Mouse (Mus musculus) midbrain, embryonic 11.5 days (tissue): ENCODE data around the gene Ech1. TPM values are rescaled to one million over a fixed set of nuclear protein-coding genes. Genes with fewer than 3 reads are reported as not detected.

Experiments
- ATAC-seq: fragments of 200-750 bp; cut with Nextera tagmentation; 2 replicates; pipeline ENCODE4 v1.8.0; 2017; ENCODE audit warnings: moderate TSS enrichment, moderate library complexity; ENCODE audit not compliant: low FRiP score
- DNase-seq: peaks from one replicate; pipeline ENCODE4 v3.0.0; 2015; ENCODE audit warnings: low spot score; ENCODE audit errors: missing footprints
- H3K27ac ChIP-seq: fragments of 300-500 bp; sonication (generic); 2 replicates; pipeline ENCODE4 v1.5.1; 2014; ENCODE audit warnings: low read depth, low read length
- H3K27me3 ChIP-seq: fragments of 300-500 bp; sonication (generic); 2 replicates; pipeline ENCODE4 v1.6.1; 2014; ENCODE audit warnings: mild to moderate bottlenecking, low read length, moderate library complexity, mixed read lengths; ENCODE audit not compliant: control insufficient read depth, insufficient read depth
- H3K36me3 ChIP-seq: fragments of 300-500 bp; sonication (generic); 2 replicates; pipeline ENCODE4 v1.6.1; 2014; ENCODE audit warnings: mild to moderate bottlenecking, low read length, moderate library complexity, mixed read lengths; ENCODE audit not compliant: control insufficient read depth, insufficient read depth
- H3K4me1 ChIP-seq: fragments of 300-500 bp; sonication (generic); 2 replicates; pipeline ENCODE4 v1.6.1; 2014; ENCODE audit warnings: low read length; ENCODE audit not compliant: control insufficient read depth, insufficient read depth
- H3K4me2 ChIP-seq: fragments of 300-500 bp; sonication (generic); 2 replicates; pipeline ENCODE4 v1.6.1; 2014; ENCODE audit warnings: mild to moderate bottlenecking, moderate library complexity
- H3K4me3 ChIP-seq: fragments of 300-500 bp; sonication (generic); 2 replicates; pipeline ENCODE4 v1.5.1; 2014; ENCODE audit warnings: low read depth, low read length
- H3K9ac ChIP-seq: fragments of 300-500 bp; sonication (generic); 2 replicates; pipeline ENCODE4 v1.6.1; 2014; ENCODE audit warnings: low read length
- H3K9me3 ChIP-seq: fragments of 300-500 bp; sonication (generic); 2 replicates; pipeline ENCODE4 v1.6.1; 2016; ENCODE audit warnings: low read length; ENCODE audit not compliant: control insufficient read depth
- WGBS: fragments of 180-500 bp; shearing (Covaris S2); extraction: QIAGEN DNeasy Blood & Tissue Kit; methylation state at CpG from one replicate; pipeline ENCODE4 v1.1.7; 2014; 5-methylcytosine and 5-hydroxymethylcytosine counted together
- polyA plus RNA-seq: library from polyadenylated mRNA; unstranded; fragments of >200 nt; fragmentation: Nextera tagmentation; extraction: Ambion mirVana; gene quantifications from 2 replicates; pipeline ENCODE4 v1.2.1, GENCODE M21; 2014

Ech1 gene
- polyA plus RNA-seq, 1 experiment from 2014 or later = 80.5 TPM

GRCm38 (mm10) chr7:28809401-28810089, 15.5 kb upstream of the Ech1 start:
- Histone ChIP-seq H3K4me1 (peaks cover 22% of the 10 kb centered on the region), H3K27ac (peak overlapping the region; percentile 99), H3K4me3 (peak overlapping the region; percentile 75), H3K9ac (peak overlapping the region; percentile 91), H3K4me2 (peak overlapping the region; percentile 92), H3K36me3 (peaks cover 19% of the 10 kb centered on the region), H3K27me3 (no peaks in the 10 kb centered on the region), H3K9me3 (no peaks in the 10 kb centered on the region)
- WGBS = under 1% methylated on average over 35 of the region's 35 CpGs
- ATAC-seq (peak; percentile 26), DNase-seq (peak; percentile 97)

GRCm38 (mm10) chr7:28810107-28811066, 14.6 kb upstream of the Ech1 start:
- WGBS = under 1% methylated on average over 67 of the region's 70 CpGs
- no peaks in the 10 kb centered on the region for H3K9me3 ChIP-seq
- DNase-seq (peak; percentile 100), ATAC-seq (peak; percentile 90)
- H3K4me3 ChIP-seq = peak overlapping the region; percentile 87
- H3K4me1 ChIP-seq = peaks cover 22% of the 10 kb centered on the region
- H3K27ac ChIP-seq = peak overlapping the region; percentile 99
- H3K27me3 ChIP-seq = no peaks in the 10 kb centered on the region
- H3K4me2 ChIP-seq = peak overlapping the region; percentile 97
- H3K9ac ChIP-seq = peak overlapping the region; percentile 95
- peaks cover 26% of the 10 kb centered on the region for H3K36me3 ChIP-seq

GRCm38 (mm10) chr7:28811228-28811627, 13.8 kb upstream of the Ech1 start:
- ATAC-seq (peak; percentile 17), DNase-seq (peak; percentile 99)
- Histone ChIP-seq H3K27ac (peak overlapping the region; percentile 95), H3K4me1 (peaks cover 27% of the 10 kb centered on the region), H3K27me3 (no peaks in the 10 kb centered on the region), H3K9me3 (no peaks in the 10 kb centered on the region), H3K4me3 (peak overlapping the region; percentile 87), H3K9ac (peak overlapping the region; percentile 95), H3K36me3 (peaks cover 32% of the 10 kb centered on the region), H3K4me2 (peak overlapping the region; percentile 97)
- WGBS = under 1% methylated on average over 40 of the region's 40 CpGs

- peaks cover 28% of the 10 kb centered on the region for H3K4me1 ChIP-seq
- WGBS = 16% methylated on average over 7 of the region's 7 CpGs
Measured at GRCm38 (mm10) chr7:28811640-28812275, 13.3 kb upstream of the Ech1 start.

GRCm38 (mm10) chr7:28812436-28812835, 12.6 kb upstream of the Ech1 start:
- H3K9ac ChIP-seq = peak overlapping the region; percentile 95
- DNase-seq (peak; percentile 87), ATAC-seq (no peak)
- H3K4me1 ChIP-seq = peaks cover 30% of the 10 kb centered on the region
- peak overlapping the region; percentile 87 for H3K4me3 ChIP-seq
- no peaks in the 10 kb centered on the region for H3K9me3 ChIP-seq
- H3K27me3 ChIP-seq = no peaks in the 10 kb centered on the region
- peaks cover 40% of the 10 kb centered on the region for H3K36me3 ChIP-seq
- 79% methylated on average over 4 of the region's 4 CpGs for WGBS
- peak overlapping the region; percentile 97 for H3K4me2 ChIP-seq
- no peak overlapping the region for H3K27ac ChIP-seq

More at GRCm38 (mm10) chr7:28811640-28812275, 13.3 kb upstream of the Ech1 start:
- H3K4me3 ChIP-seq = peak overlapping the region; percentile 87
- H3K36me3 ChIP-seq = peaks cover 34% of the 10 kb centered on the region
- peak overlapping the region; percentile 95 for H3K9ac ChIP-seq
- DNase-seq (peak; percentile 86), ATAC-seq (no peak)
- peak overlapping the region; percentile 97 for H3K4me2 ChIP-seq
- peak overlapping the region; percentile 35; the same call in 1 of the 2 replicates for H3K27ac ChIP-seq
- H3K9me3 ChIP-seq = no peaks in the 10 kb centered on the region
- no peaks in the 10 kb centered on the region for H3K27me3 ChIP-seq

- Histone ChIP-seq H3K4me3 (peak overlapping the region; percentile 87), H3K4me2 (peak overlapping the region; percentile 97), H3K36me3 (peaks cover 46% of the 10 kb centered on the region), H3K27ac (no peak overlapping the region), H3K4me1 (peaks cover 27% of the 10 kb centered on the region), H3K9ac (peak overlapping the region; percentile 95; the same call in 1 of the 2 replicates), H3K9me3 (no peaks in the 10 kb centered on the region), H3K27me3 (no peaks in the 10 kb centered on the region)
- WGBS = 88% methylated on average over 5 of the region's 5 CpGs
- no peak for ATAC-seq
- DNase-seq = peak; percentile 88
Measured at GRCm38 (mm10) chr7:28812949-28813348, 12.1 kb upstream of the Ech1 start.

GRCm38 (mm10) chr7:28814306-28815034, 10.5 kb upstream of the Ech1 start:
- Histone ChIP-seq H3K4me2 (no peak overlapping the region), H3K4me1 (peaks cover 31% of the 10 kb centered on the region), H3K9ac (no peak overlapping the region)

GRCm38 (mm10) chr7:28815230-28815629, 9.8 kb upstream of the Ech1 start:
- Histone ChIP-seq H3K36me3 (peaks cover 61% of the 10 kb centered on the region), H3K9me3 (no peaks in the 10 kb centered on the region), H3K9ac (no peak overlapping the region), H3K27me3 (no peaks in the 10 kb centered on the region), H3K4me1 (peaks cover 38% of the 10 kb centered on the region), H3K4me3 (no peak overlapping the region), H3K4me2 (no peak overlapping the region), H3K27ac (no peak overlapping the region)
- ATAC-seq = no peak
- WGBS = 89% methylated on average over 9 of the region's 9 CpGs
- DNase-seq = peak; percentile 85

More at GRCm38 (mm10) chr7:28814306-28815034, 10.5 kb upstream of the Ech1 start:
- WGBS = 90% methylated on average over 5 of the region's 5 CpGs
- DNase-seq = peak; percentile 84
- H3K9me3 ChIP-seq = no peaks in the 10 kb centered on the region
- ATAC-seq = no peak
- H3K4me3 ChIP-seq = no peak overlapping the region
- H3K27ac ChIP-seq = no peak overlapping the region
- no peaks in the 10 kb centered on the region for H3K27me3 ChIP-seq
- H3K36me3 ChIP-seq = peaks cover 53% of the 10 kb centered on the region
